Mouse (Mus musculus) brain, embryonic 14.5 days (tissue): ENCODE data around the gene Foxk1.

Experiments
- CTCF ChIP-seq: fragments of 200-500 bp; IDR thresholded peaks from 2 replicates; pipeline ENCODE4 v1.5.1; 2012; ENCODE audit warnings: inconsistent platforms, mild to moderate bottlenecking, moderate library complexity, borderline replicate concordance; ENCODE audit not compliant: insufficient read depth, insufficient read length; ENCODE audit errors: extremely low read depth
- POLR2A ChIP-seq: fragments of 200-500 bp; IDR thresholded peaks from 2 replicates; pipeline ENCODE4 v1.6.1; 2012; ENCODE audit warnings: mild to moderate bottlenecking, inconsistent platforms, borderline replicate concordance; ENCODE audit not compliant: poor library complexity, insufficient read depth, insufficient read length, severe bottlenecking; ENCODE audit errors: extremely low read depth

- TF ChIP-seq POLR2A, result no peak
- no peak for TF ChIP-seq CTCF
Observed at GRCm38 (mm10) chr5:142386329-142386728, 15.0 kb upstream of the Foxk1 start.
